In genomic region chrX:107168281-107168680, GRCm38 (mm10) we compare ENCODE assay signal across 9 mouse cellular contexts. TPM values are rescaled to one million over a fixed set of nuclear protein-coding genes. Genes with fewer than 3 reads are reported as not detected.
DNase-seq lines count a peak whose midpoint lies in the region; ATAC-seq lines count a peak whose summit lies in the region.
"Had no signal": no experiment of that assay in that cellular context is flagged by ENCODE, and none has a peak within 500 bp of the region (broad histone marks: within the 10 kb centered on the region; RNA-seq: fewer than 3 reads in every experiment).

No protein-coding gene starts in this region.

- ATAC-seq in midbrain, embryonic 11.5 days (ENCODE audit: low FRiP score): no peak

- no peak overlapping the region for H3K4me3 ChIP-seq in midbrain, embryonic 11.5 days (ENCODE audit: low read depth, low read length)
- H3K4me3 ChIP-seq: midbrain, embryonic 12.5 days had no signal

- no peaks in the 10 kb centered on the region for H3K27me3 ChIP-seq in midbrain, embryonic 11.5 days (ENCODE audit: control insufficient read depth, insufficient read depth, low read length)
- H3K27me3 ChIP-seq: midbrain, embryonic 12.5 days had no signal

- no peaks in the 10 kb centered on the region for H3K4me1 ChIP-seq in midbrain, embryonic 11.5 days (ENCODE audit: control insufficient read depth, insufficient read depth, low read length)
- H3K4me1 ChIP-seq: midbrain, embryonic 12.5 days had no signal

- no peak overlapping the region for H3K4me2 ChIP-seq in midbrain, embryonic 11.5 days
- H3K4me2 ChIP-seq: midbrain, embryonic 12.5 days had no signal

- no peak overlapping the region for H3K9ac ChIP-seq in midbrain, embryonic 11.5 days (ENCODE audit: low read length)
- H3K9ac ChIP-seq: midbrain, embryonic 12.5 days had no signal

- H3K36me3 ChIP-seq in midbrain, embryonic 11.5 days (ENCODE audit: control insufficient read depth, insufficient read depth, low read length): no peaks in the 10 kb centered on the region
- H3K36me3 ChIP-seq: midbrain, embryonic 12.5 days had no signal

- no peak overlapping the region for H3K27ac ChIP-seq in midbrain, embryonic 11.5 days (ENCODE audit: low read depth, low read length)
- H3K27ac ChIP-seq: midbrain, embryonic 12.5 days had no signal

- no peaks in the 10 kb centered on the region for H3K9me3 ChIP-seq in midbrain, embryonic 11.5 days (ENCODE audit: control insufficient read depth, low read length)
- H3K9me3 ChIP-seq: midbrain, embryonic 12.5 days had no signal

- WGBS in midbrain, embryonic 11.5 days: 13% methylated on average over 1 of the region's 1 CpGs

- intact Hi-C loops in left cerebral cortex, postnatal 14 days (cut with DNase I): loop anchor here (10.0 kb wide), 1 partner anchor 593 kb away; no protein-coding TSS in a partner anchor
- intact Hi-C loops in left cerebral cortex, postnatal 36 days (cut with DNase I): loop anchor here (5.0 kb wide), 1 partner anchor 376 kb away; no protein-coding TSS in a partner anchor

- peak; percentile 38 for DNase-seq in embryo, embryonic 10.5 days (ENCODE audit: low spot score)
- no peak for DNase-seq in embryo, embryonic 9.5 days (ENCODE audit: extremely low spot score)
- DNase-seq in left cerebral cortex, postnatal 14 days (ENCODE audit: low spot score in 2 of 2): peak; percentile 2 to 30
- no peak for DNase-seq in left cerebral cortex, postnatal 36 days (ENCODE audit: low spot score in 2 of 2)
- DNase-seq in ES-CJ7 (ENCODE audit: low read depth, low spot score): peak; percentile 4
- peak; percentile 16 for DNase-seq in lung, postnatal 25 days (ENCODE audit: low spot score)
- DNase-seq in frontal cortex, postnatal 14 days (ENCODE audit: low spot score in 2 of 2): no peak
- no peak for DNase-seq in midbrain, embryonic 11.5 days (ENCODE audit: low spot score, missing footprints)

RNA-seq across cellular contexts. Expression of gene P2ry10b, which starts 19.6 kb away (rescaled TPM):
- total RNA-seq in left cerebral cortex, postnatal 14 days (2021): under 1 TPM; 0.42 to 0.61 TPM
- total RNA-seq in left cerebral cortex, postnatal 36 days (2021): under 1 TPM; 0.30 to 0.79 TPM
- polyA plus RNA-seq in midbrain, embryonic 11.5 days (2014; fragmentation: Nextera tagmentation; extraction: Ambion mirVana): 0.29 and 0.52 TPM in 2 replicates

Comparison
In these comparisons a context has a peak if more than half of its experiments do, and no peak if none do; other contexts are left out.
1. DNase-seq: peak in embryo, embryonic 10.5 days (single experiment), left cerebral cortex, postnatal 14 days (2 of 2), ES-CJ7 (single experiment) and lung, postnatal 25 days (single experiment); none in embryo, embryonic 9.5 days (single experiment), left cerebral cortex, postnatal 36 days (0 of 2), frontal cortex, postnatal 14 days (0 of 2) and midbrain, embryonic 11.5 days (single experiment).